ENCODE assay signal across 17 mouse cellular contexts in genomic region chr10:37739024-37739423, GRCm38 (mm10).
DNase-seq lines count a peak whose midpoint lies in the region; ATAC-seq lines count a peak whose summit lies in the region.
"Had no signal": no experiment of that assay in that cellular context is flagged by ENCODE, and none has a peak within 500 bp of the region (broad histone marks: within the 10 kb centered on the region; RNA-seq: fewer than 3 reads in every experiment).

No protein-coding gene starts in this region.

- H3K4me1 ChIP-seq in kidney, embryonic 15.5 days, result no peaks in the 10 kb centered on the region
- no peaks in the 10 kb centered on the region for H3K4me1 ChIP-seq in hindbrain, embryonic 10.5 days (replicated peaks)
- H3K4me1 ChIP-seq in midbrain, embryonic 14.5 days (ENCODE audit: control insufficient read depth, insufficient read depth, low read length), result no peaks in the 10 kb centered on the region
- H3K4me1 ChIP-seq: forebrain, embryonic 12.5 days had no signal

- H3K36me3 ChIP-seq in kidney, embryonic 15.5 days, result no peaks in the 10 kb centered on the region
- no peaks in the 10 kb centered on the region for H3K36me3 ChIP-seq in hindbrain, embryonic 10.5 days
- no peaks in the 10 kb centered on the region for H3K36me3 ChIP-seq in midbrain, embryonic 14.5 days (ENCODE audit: control insufficient read depth, insufficient read depth, low read length)
- H3K36me3 ChIP-seq: forebrain, embryonic 12.5 days; heart, embryonic 13.5 days had no signal

- ATAC-seq in kidney, embryonic 15.5 days (replicated peaks; ENCODE audit: low FRiP score), result no peak
- ATAC-seq in midbrain, embryonic 14.5 days (ENCODE audit: low FRiP score, low TSS enrichment), result no peak
- ATAC-seq: hindbrain, postnatal 0 days; midbrain, embryonic 16.5 days; Patski had no signal

- no peaks in the 10 kb centered on the region for H3K9me3 ChIP-seq in kidney, embryonic 15.5 days (replicated peaks)
- no peaks in the 10 kb centered on the region for H3K9me3 ChIP-seq in hindbrain, embryonic 10.5 days
- H3K9me3 ChIP-seq in midbrain, embryonic 14.5 days (ENCODE audit: control insufficient read depth, low read length), result no peaks in the 10 kb centered on the region
- H3K9me3 ChIP-seq: forebrain, embryonic 12.5 days had no signal

- no peak overlapping the region for H3K4me2 ChIP-seq in kidney, embryonic 15.5 days
- no peak overlapping the region for H3K4me2 ChIP-seq in midbrain, embryonic 14.5 days (ENCODE audit: low read length)
- H3K4me2 ChIP-seq: forebrain, embryonic 12.5 days; heart, embryonic 13.5 days had no signal

- peak; percentile 17 to 28 for DNase-seq in cerebellum, postnatal 10 days
- DNase-seq in cerebellum, postnatal 4 days (ENCODE audit: low spot score in 2 of 2), result no peak
- peak; percentile 22 for DNase-seq in kidney, adult 11 months
- DNase-seq in right cerebral cortex, postnatal 4 days, result peak; percentile 3
- no peak for DNase-seq in right cerebral cortex, postnatal 25 days
- no peak for DNase-seq in hindbrain, embryonic 10.5 days (ENCODE audit: low spot score)
- DNase-seq in midbrain, embryonic 14.5 days, result no peak
- DNase-seq: cerebellum, postnatal 36 days; gastrocnemius, adult 2 months; thymus, postnatal 36 days had no signal

- H3K4me3 ChIP-seq in kidney, embryonic 15.5 days (replicated peaks), result no peak overlapping the region
- no peak overlapping the region for H3K4me3 ChIP-seq in hindbrain, embryonic 10.5 days
- H3K4me3 ChIP-seq in midbrain, embryonic 14.5 days (replicated peaks; ENCODE audit: low read depth, low read length), result no peak overlapping the region
- H3K4me3 ChIP-seq: forebrain, embryonic 12.5 days; gastrocnemius, adult 2 months; heart, embryonic 13.5 days had no signal

- no peak overlapping the region for H3K9ac ChIP-seq in kidney, embryonic 15.5 days
- H3K9ac ChIP-seq in midbrain, embryonic 14.5 days (replicated peaks; ENCODE audit: low read length), result no peak overlapping the region
- H3K9ac ChIP-seq: forebrain, embryonic 12.5 days; heart, embryonic 13.5 days had no signal

- H3K27me3 ChIP-seq in kidney, embryonic 15.5 days, result no peaks in the 10 kb centered on the region
- H3K27me3 ChIP-seq in hindbrain, embryonic 10.5 days (ENCODE audit: insufficient read depth, poor library complexity, severe bottlenecking), result no peaks in the 10 kb centered on the region
- no peaks in the 10 kb centered on the region for H3K27me3 ChIP-seq in midbrain, embryonic 14.5 days (ENCODE audit: control insufficient read depth, insufficient read depth, low read length)
- H3K27me3 ChIP-seq: forebrain, embryonic 12.5 days; heart, embryonic 13.5 days; Patski had no signal

- 64% methylated on average over 2 of the region's 2 CpGs for WGBS in kidney, embryonic 15.5 days
- 84% methylated on average over 2 of the region's 2 CpGs for WGBS in hindbrain, embryonic 10.5 days
- WGBS in midbrain, embryonic 14.5 days, result 80% methylated on average over 2 of the region's 2 CpGs

- H3K27ac ChIP-seq in kidney, embryonic 15.5 days, result no peak overlapping the region
- H3K27ac ChIP-seq in hindbrain, embryonic 10.5 days, result no peak overlapping the region
- H3K27ac ChIP-seq in midbrain, embryonic 14.5 days (replicated peaks; ENCODE audit: low read depth, low read length), result no peak overlapping the region
- H3K27ac ChIP-seq: forebrain, embryonic 12.5 days; gastrocnemius, adult 2 months; hindbrain, postnatal 0 days; stomach, postnatal 0 days had no signal

Comparison
In these comparisons a context has a peak if more than half of its experiments do, and no peak if none do; other contexts are left out.
1. DNase-seq: peak in cerebellum, postnatal 10 days (2 of 2), kidney, adult 11 months (single experiment) and right cerebral cortex, postnatal 4 days (single experiment); none in cerebellum, postnatal 4 days (0 of 2), right cerebral cortex, postnatal 25 days (single experiment), hindbrain, embryonic 10.5 days (single experiment) and midbrain, embryonic 14.5 days (single experiment).